Mouse (Mus musculus): Measurements from ENCODE around the gene Zfp513. TPM values are rescaled to one million over a fixed set of nuclear protein-coding genes. Genes with fewer than 3 reads are reported as not detected.

Zfp513 gene
- total RNA-seq, 2 experiments from 2014 or later, result 28.0 to 31.4 TPM

GRCm38 (mm10) chr5:31153516-31154151 lies 48.5 kb downstream of the Zfp513 start:
- no peak for TF ChIP-seq CTCF (IDR thresholded peaks at IDR 0.05)
- no peak for DNase-seq (ENCODE audit: extremely low spot score in 1 of 2, low spot score in 2 of 2)
- Histone ChIP-seq H3K27ac (peak overlapping the region; percentile 86), H3K4me3 (peak overlapping the region; percentile 88)
- intact Hi-C loops (cut with DNase I), result loop anchor here (1.0 kb wide), 1 partner anchor 26 kb away; the partner anchor contains the start of gene Gm29609

- intact Hi-C loops (cut with DNase I), result no loop called here
- DNase-seq (ENCODE audit: extremely low spot score in 1 of 2, low spot score in 2 of 2), result no peak
- H3K27ac ChIP-seq, result no peak overlapping the region
- H3K4me3 ChIP-seq, result no peak overlapping the region
- TF ChIP-seq CTCF (IDR thresholded peaks at IDR 0.05), result no peak; the same call in 1 of the 2 replicates
Measured at GRCm38 (mm10) chr5:31151746-31152145, 50.4 kb downstream of the Zfp513 start.

GRCm38 (mm10) chr5:31149781-31150180 lies 52.3 kb downstream of the Zfp513 start:
- no peak for DNase-seq (ENCODE audit: extremely low spot score in 1 of 2, low spot score in 2 of 2)
- no peak overlapping the region for H3K27ac ChIP-seq
- H3K4me3 ChIP-seq, result no peak overlapping the region
- intact Hi-C loops (cut with DNase I), result no loop called here
- no peak for TF ChIP-seq CTCF (IDR thresholded peaks at IDR 0.05)

Other genes starting within 250 kb of the Zfp513 start
- gene Preb, start 241.9 kb downstream of the Zfp513 start, total RNA-seq (2021), result 100 to 1,000 TPM; 129 to 134 TPM
- gene Tcf23, start 233.6 kb downstream of the Zfp513 start, total RNA-seq (2021), result under 1 TPM; 0.12 to 0.23 TPM
- 10 to 100 TPM; 67.1 to 68.9 TPM for gene Atraid, start 154.0 kb downstream of the Zfp513 start, total RNA-seq (2021)
- gene Slc5a6, start 153.4 kb downstream of the Zfp513 start, total RNA-seq (2021), result 10 to 100 TPM; 16.7 to 19.3 TPM
- gene Cad, start 147.5 kb downstream of the Zfp513 start, total RNA-seq (2021), result 10 to 100 TPM; 23.4 to 27.6 TPM
- gene Dnajc5g, start 96.0 kb downstream of the Zfp513 start, total RNA-seq (2021), result not detected
- 100 to 1,000 TPM; 162 to 184 TPM for gene Slc30a3, start 94.1 kb downstream of the Zfp513 start, total RNA-seq (2021)
- 1 to 10 TPM; 2.0 to 2.2 TPM for gene Trim54, start 85.6 kb downstream of the Zfp513 start, total RNA-seq (2021)
- 1 to 10 TPM; 1.3 to 1.8 TPM for gene Ucn, start 63.5 kb downstream of the Zfp513 start, total RNA-seq (2021)
- gene Mpv17, start 48.1 kb downstream of the Zfp513 start, total RNA-seq (2021), result 10 to 100 TPM; 47.8 to 49.2 TPM
- gene Gm29609, start 22.4 kb downstream of the Zfp513 start, total RNA-seq (2021), result 1 to 10 TPM; 3.0 to 3.2 TPM
- 10 to 100 TPM; 56.8 to 61.1 TPM for gene Gtf3c2, start 22.2 kb downstream of the Zfp513 start, total RNA-seq (2021)
- gene Snx17, start 9.1 kb downstream of the Zfp513 start, total RNA-seq (2021), result 10 to 100 TPM; 75.1 to 76.6 TPM
- 10 to 100 TPM; 39.7 to 43.7 TPM for gene Eif2b4, start 8.9 kb downstream of the Zfp513 start, total RNA-seq (2021)
- gene Ppm1g, start 18.4 kb upstream of the Zfp513 start, total RNA-seq (2021), result 10 to 100 TPM; 72.6 to 78.5 TPM
- 10 to 100 TPM; 82.3 to 86.0 TPM for gene Nrbp1, start 38.6 kb upstream of the Zfp513 start, total RNA-seq (2021)
- not detected for gene Gm9970, start 38.9 kb upstream of the Zfp513 start, total RNA-seq (2021)
- 1 to 10 TPM; 3.2 to 3.6 TPM for gene Krtcap3, start 49.4 kb upstream of the Zfp513 start, total RNA-seq (2021)
- gene Ift172, start 88.8 kb upstream of the Zfp513 start, total RNA-seq (2021), result 100 to 1,000 TPM; 106 to 107 TPM
- gene Fndc4, start 93.8 kb upstream of the Zfp513 start, total RNA-seq (2021), result 100 to 1,000 TPM; 147 to 157 TPM
- gene Gckr, start 95.1 kb upstream of the Zfp513 start, total RNA-seq (2021), result not detected

Data from left cerebral cortex, adult 2 months (tissue).